Mouse (Mus musculus) brain, embryonic 14.5 days (tissue): ENCODE data around the gene Kcnk2.

Experiments
- CTCF ChIP-seq: fragments of 200-500 bp; IDR thresholded peaks from 2 replicates; pipeline ENCODE4 v1.5.1; 2012; ENCODE audit warnings: inconsistent platforms, mild to moderate bottlenecking, moderate library complexity, borderline replicate concordance; ENCODE audit not compliant: insufficient read depth, insufficient read length; ENCODE audit errors: extremely low read depth
- POLR2A ChIP-seq: fragments of 200-500 bp; IDR thresholded peaks from 2 replicates; pipeline ENCODE4 v1.6.1; 2012; ENCODE audit warnings: mild to moderate bottlenecking, inconsistent platforms, borderline replicate concordance; ENCODE audit not compliant: poor library complexity, insufficient read depth, insufficient read length, severe bottlenecking; ENCODE audit errors: extremely low read depth

GRCm38 (mm10) chr1:189440741-189441140 is 38.7 kb upstream of the Kcnk2 start:
- no peak for TF ChIP-seq CTCF
- no peak for TF ChIP-seq POLR2A
